Mouse (Mus musculus) heart, adult 2 months (tissue): Measurements from ENCODE around the gene 1700022I11Rik.

Source experiments
- CTCF ChIP-seq: fragments of 200-600 bp; IDR thresholded peaks from 2 replicates; pipeline ENCODE4 v1.8.1; 2022; ENCODE audit warnings: antibody characterized with exemption, mild to moderate bottlenecking, moderate library complexity
- POLR2A ChIP-seq: fragments of 200-500 bp; IDR thresholded peaks from 2 replicates; pipeline ENCODE4 v1.6.1; 2011; ENCODE audit warnings: mild to moderate bottlenecking, low read depth, low read length, control low read depth; ENCODE audit not compliant: insufficient read depth

DNA sequence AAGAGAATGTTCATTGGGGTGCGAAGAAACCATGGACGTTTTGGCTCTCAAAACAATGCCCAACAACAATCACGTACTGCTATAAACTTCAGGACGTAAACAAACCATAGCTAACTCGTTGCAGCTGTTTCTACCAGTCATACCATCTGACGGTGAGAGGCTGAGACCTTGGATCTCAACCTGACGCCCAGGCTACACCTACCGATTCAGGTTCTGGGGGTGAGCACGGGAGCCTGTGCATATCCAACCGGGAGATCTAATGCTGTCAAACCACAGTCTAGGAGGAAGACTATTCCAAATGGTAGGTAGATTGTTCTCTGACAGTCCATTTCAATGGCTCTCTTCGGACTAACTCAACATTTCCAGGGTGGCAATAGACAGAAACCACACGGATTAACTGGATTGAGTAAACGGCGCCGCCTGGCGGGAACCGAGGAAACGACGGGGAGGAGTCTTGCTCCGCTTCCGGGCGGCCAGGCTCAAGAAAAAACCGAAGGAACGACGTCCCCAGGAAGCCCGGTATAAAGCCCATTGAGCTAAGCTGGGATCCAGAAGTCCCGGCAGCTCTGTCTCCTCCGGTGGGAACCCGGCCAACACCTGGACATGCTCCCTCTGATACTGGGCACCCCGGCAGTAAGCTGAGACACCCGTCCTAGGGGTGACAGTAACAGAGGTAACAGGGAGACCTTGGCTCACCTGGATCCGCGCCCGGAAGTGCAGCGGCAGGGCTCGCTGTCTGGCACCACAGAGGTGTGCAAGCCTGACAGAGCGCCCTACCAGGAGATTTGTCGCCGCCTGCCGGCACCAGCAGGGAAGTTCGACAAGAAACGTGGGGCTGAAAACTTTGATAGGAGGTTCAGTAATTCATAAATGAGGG is 55.9 kb downstream of the 1700022I11Rik start, which contains the start of gene Pigo:
- TF ChIP-seq CTCF (peak; percentile 74), POLR2A (peak; percentile 75)
